Mouse (Mus musculus) MEL (cell line): Measurements from ENCODE around the gene Iqch. TPM values are rescaled to one million over a fixed set of nuclear protein-coding genes. Genes with fewer than 3 reads are reported as not detected.

Experiments used
- DNase-seq: peaks from one replicate; pipeline ENCODE4 v3.0.0; 2011; ENCODE audit warnings: low read depth, low spot score
- H3K27ac ChIP-seq: 2 replicates; pipeline ENCODE4 v1.5.1; 2012; ENCODE audit warnings: low read depth, mild to moderate bottlenecking, control low read depth, low read length, moderate library complexity; ENCODE audit not compliant: control insufficient read depth
- H3K27me3 ChIP-seq, 2 experiments: fragments of 150-350 bp in 1 of 2; sonication (generic) in 1 of 2; 2 replicates each; pipeline ENCODE4 v1.6.1; 2012; ENCODE audit warnings: low read length in 2 of 2, mild to moderate bottlenecking in 2 of 2, improper control_type of control experiment in 1 of 2, moderate library complexity in 1 of 2; ENCODE audit not compliant: insufficient read depth in 2 of 2, control insufficient read depth in 1 of 2
- H3K36me3 ChIP-seq, 2 experiments: 2 replicates each; pipeline ENCODE4 v1.6.1; 2012 to 2014; ENCODE audit warnings: low read length in 2 of 2, improper control_type of control experiment in 1 of 2, inconsistent platforms in 1 of 2, mild to moderate bottlenecking in 1 of 2; ENCODE audit not compliant: insufficient read depth in 2 of 2, control insufficient read depth in 1 of 2
- H3K4me1 ChIP-seq, 2 experiments: fragments of 150-350 bp in 1 of 2; sonication (generic) in 1 of 2; 2 replicates each; pipeline ENCODE4 v1.6.1; 2012; ENCODE audit warnings: low read length in 2 of 2, improper control_type of control experiment in 1 of 2, mild to moderate bottlenecking in 1 of 2; ENCODE audit not compliant: insufficient read depth in 2 of 2, control insufficient read depth in 1 of 2
- H3K4me3 ChIP-seq, 2 experiments: fragments of 150-350 bp in 1 of 2; sonication (generic) in 1 of 2; 2 replicates each; pipeline ENCODE4 v1.5.1; 2012; ENCODE audit warnings: low read depth in 2 of 2, low read length in 2 of 2, mild to moderate bottlenecking in 2 of 2, moderate library complexity in 2 of 2, control low read depth in 1 of 2, improper control_type of control experiment in 1 of 2; ENCODE audit not compliant: control insufficient read depth in 1 of 2, insufficient read depth in 1 of 2
- H3K79me2 ChIP-seq: 2 replicates; pipeline ENCODE4 v1.6.1; 2012; ENCODE audit warnings: mild to moderate bottlenecking, low read length, moderate library complexity; ENCODE audit not compliant: control insufficient read depth, poor library complexity, insufficient read depth
- H3K9ac ChIP-seq: 2 replicates; pipeline ENCODE4 v1.6.1; 2012; ENCODE audit warnings: low read depth, mild to moderate bottlenecking, control low read depth, low read length, moderate library complexity; ENCODE audit not compliant: control insufficient read depth, poor library complexity, severe bottlenecking
- H3K9me3 ChIP-seq: fragments of 150-350 bp; sonication (generic); replicated peaks from 2 replicates; pipeline ENCODE4 v1.6.1; 2012; ENCODE audit warnings: mild to moderate bottlenecking, low read length, improper control_type of control experiment, moderate library complexity; ENCODE audit not compliant: insufficient read depth
- BHLHE40 ChIP-seq: IDR thresholded peaks from 2 replicates; pipeline ENCODE4 v1.6.1; 2012; ENCODE audit warnings: low read depth, mild to moderate bottlenecking, inconsistent platforms, low read length, improper control_type of control experiment, borderline replicate concordance
- CHD1 ChIP-seq: IDR thresholded peaks from 2 replicates; pipeline ENCODE4 v1.6.1; 2012; ENCODE audit warnings: low read depth, mild to moderate bottlenecking, inconsistent platforms, low read length, improper control_type of control experiment
- CHD2 ChIP-seq: IDR thresholded peaks from 2 replicates; pipeline ENCODE4 v1.6.1; 2011; ENCODE audit warnings: low read length, improper control_type of control experiment
- CTCF ChIP-seq, 3 experiments: IDR thresholded peaks in 2 of 3; conservative IDR thresholded peaks in 1 of 3; 2 replicates each; pipeline ENCODE4 v1.5.1; 2011 to 2012; ENCODE audit warnings: low read length in 3 of 3, low read depth in 2 of 3, mild to moderate bottlenecking in 2 of 3, improper control_type of control experiment in 1 of 3, inconsistent platforms in 1 of 3, mixed read lengths in 1 of 3, moderate library complexity in 1 of 3; ENCODE audit not compliant: control insufficient read depth in 1 of 3, insufficient read depth in 1 of 3, poor library complexity in 1 of 3, severe bottlenecking in 1 of 3
- ELF1 ChIP-seq: IDR thresholded peaks from 2 replicates; pipeline ENCODE4 v1.6.1; 2014; ENCODE audit warnings: low read depth, mild to moderate bottlenecking, inconsistent platforms, low read length, improper control_type of control experiment, moderate library complexity
- GATA1 ChIP-seq: IDR thresholded peaks from 2 replicates; pipeline ENCODE4 v1.6.1; 2011; ENCODE audit warnings: low read depth, low read length, improper control_type of control experiment
- HCFC1 ChIP-seq: IDR thresholded peaks from 2 replicates; pipeline ENCODE4 v1.6.1; 2012; ENCODE audit warnings: low read depth, mild to moderate bottlenecking, inconsistent platforms, low read length, improper control_type of control experiment, moderate library complexity
- JUND ChIP-seq: IDR thresholded peaks from 2 replicates; pipeline ENCODE4 v1.6.1; 2011; ENCODE audit warnings: low read depth, mild to moderate bottlenecking, improper control_type of control experiment, low read length
- KAT2A ChIP-seq: conservative IDR thresholded peaks from 2 replicates; pipeline ENCODE4 v1.6.1; 2012; ENCODE audit warnings: low read depth, low read length, improper control_type of control experiment, inconsistent platforms
- MAFK ChIP-seq: IDR thresholded peaks from 2 replicates; pipeline ENCODE4 v1.6.1; 2011; ENCODE audit warnings: low read depth, mild to moderate bottlenecking, low read length, improper control_type of control experiment, borderline replicate concordance
- MAZ ChIP-seq: IDR thresholded peaks from 2 replicates; pipeline ENCODE4 v1.6.1; 2012; ENCODE audit warnings: low read depth, mild to moderate bottlenecking, inconsistent platforms, low read length, improper control_type of control experiment
- MEF2A ChIP-seq: IDR thresholded peaks from 2 replicates; pipeline ENCODE4 v1.6.1; 2014; ENCODE audit warnings: low read depth, mild to moderate bottlenecking, inconsistent platforms, low read length, improper control_type of control experiment; ENCODE audit not compliant: poor library complexity, insufficient replicate concordance, severe bottlenecking; ENCODE audit errors: extremely low read depth
- MYB ChIP-seq: IDR thresholded peaks from 2 replicates; pipeline ENCODE4 v1.6.1; 2011; ENCODE audit warnings: mild to moderate bottlenecking, low read depth, low read length, improper control_type of control experiment
- NRF1 ChIP-seq: IDR thresholded peaks from 2 replicates; pipeline ENCODE4 v1.6.1; 2014; ENCODE audit warnings: low read depth, mild to moderate bottlenecking, inconsistent platforms, low read length, improper control_type of control experiment, moderate library complexity; ENCODE audit not compliant: poor library complexity, insufficient read depth, severe bottlenecking
- POLR2A ChIP-seq, 2 experiments: IDR thresholded peaks; 2 replicates each; pipeline ENCODE4 v1.6.1; 2011 to 2012; ENCODE audit warnings: low read length in 2 of 2, mild to moderate bottlenecking in 2 of 2, control low read depth in 1 of 2, improper control_type of control experiment in 1 of 2, low read depth in 1 of 2, moderate library complexity in 1 of 2; ENCODE audit not compliant: control insufficient read depth in 1 of 2, insufficient read depth in 1 of 2, poor library complexity in 1 of 2
- POLR2AphosphoS2 ChIP-seq: IDR thresholded peaks from 2 replicates; pipeline ENCODE4 v1.6.1; 2011; ENCODE audit warnings: low read length, improper control_type of control experiment
- POLR2AphosphoS5 ChIP-seq: IDR thresholded peaks from 2 replicates; pipeline ENCODE4 v1.6.1; 2012; ENCODE audit warnings: low read depth, borderline replicate concordance, mild to moderate bottlenecking, inconsistent platforms, low read length, moderate library complexity, mixed read lengths
- RAD21 ChIP-seq: IDR thresholded peaks from 2 replicates; pipeline ENCODE4 v1.6.1; 2011; ENCODE audit warnings: mild to moderate bottlenecking, low read depth, low read length, improper control_type of control experiment
- RCOR1 ChIP-seq: IDR thresholded peaks from 2 replicates; pipeline ENCODE4 v1.6.1; 2012; ENCODE audit warnings: low read depth, mild to moderate bottlenecking, inconsistent platforms, low read length, improper control_type of control experiment
- SIN3A ChIP-seq: IDR thresholded peaks from 2 replicates; pipeline ENCODE4 v1.6.1; 2012; ENCODE audit warnings: low read length, improper control_type of control experiment, inconsistent platforms
- SMC3 ChIP-seq: IDR thresholded peaks from 2 replicates; pipeline ENCODE4 v1.6.1; 2011; ENCODE audit warnings: low read depth, low read length, improper control_type of control experiment
- TAL1 ChIP-seq: IDR thresholded peaks from 2 replicates; pipeline ENCODE4 v1.6.1; 2012; ENCODE audit warnings: mild to moderate bottlenecking, inconsistent platforms, low read length, moderate library complexity, mixed read lengths
- TCF12 ChIP-seq: IDR thresholded peaks from 2 replicates; pipeline ENCODE4 v1.6.1; 2014; ENCODE audit warnings: low read depth, mild to moderate bottlenecking, inconsistent platforms, low read length, improper control_type of control experiment, moderate library complexity
- USF1 ChIP-seq: IDR thresholded peaks from 2 replicates; pipeline ENCODE4 v1.6.1; 2014; ENCODE audit warnings: low read depth, mild to moderate bottlenecking, inconsistent platforms, low read length, improper control_type of control experiment, moderate library complexity
- ZKSCAN1 ChIP-seq: IDR thresholded peaks from 2 replicates; pipeline ENCODE4 v1.6.1; 2012; ENCODE audit warnings: low read depth, mild to moderate bottlenecking, inconsistent platforms, low read length, improper control_type of control experiment, moderate library complexity
- ZMIZ1 ChIP-seq: IDR thresholded peaks from 2 replicates; pipeline ENCODE4 v1.6.1; 2012; ENCODE audit warnings: low read depth, mild to moderate bottlenecking, inconsistent platforms, low read length, improper control_type of control experiment, moderate library complexity
- ZNF384 ChIP-seq: IDR thresholded peaks from 2 replicates; pipeline ENCODE4 v1.6.1; 2012; ENCODE audit warnings: low read depth, mild to moderate bottlenecking, inconsistent platforms, low read length, improper control_type of control experiment
- polyA plus RNA-seq, 2 experiments: library from polyadenylated mRNA; stranded (reverse) in 1 of 2; unstranded in 1 of 2; fragments of >175 nt in 1 of 2; fragments of >200 nt in 1 of 2; gene quantifications; 2 replicates each; pipeline versions ENCODE4 v1.2.1 to v1.2.4; 2012; ENCODE audit warnings: low replicate concordance in 2 of 2, low read depth in 1 of 2; ENCODE audit not compliant: insufficient read length in 2 of 2, insufficient read depth in 1 of 2, missing spikeins in 1 of 2
- total RNA-seq: library from RNA; depleted of rRNA; stranded (reverse); fragments of 300-350 nt; gene quantifications from 2 replicates; pipeline ENCODE4 v1.2.3, GENCODE M21; 2012

Gene Iqch
- total and polyA plus RNA-seq, 3 experiments = not detected

DNA sequence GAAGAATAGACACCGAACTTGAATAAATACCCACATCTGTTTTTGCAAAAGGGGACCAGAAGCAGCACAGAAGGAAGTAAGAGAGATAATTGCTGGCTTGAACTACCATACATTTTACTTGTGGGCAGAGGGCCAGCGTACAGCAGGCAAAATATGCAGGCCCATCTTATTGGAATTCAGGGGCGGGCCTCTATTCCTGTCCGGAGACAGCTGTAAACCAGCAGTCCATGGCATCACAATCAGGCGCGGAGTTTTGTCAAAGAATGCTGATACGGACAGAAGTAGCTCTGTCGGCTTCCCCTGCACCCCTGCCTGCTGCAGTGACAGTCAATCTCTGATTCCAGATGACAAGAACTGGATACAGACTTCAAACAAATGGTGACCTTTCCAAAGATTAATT is 33.5 kb downstream of the Iqch start:
- Histone ChIP-seq H3K36me3 (no peaks in the 10 kb centered on the region), H3K27ac (no peak overlapping the region), H3K4me1 (no peaks in the 10 kb centered on the region), H3K27me3 (peaks cover 10 to 14% of the 10 kb centered on the region in 2 experiments), H3K4me3 (no peak overlapping the region), H3K9ac (no peak overlapping the region), H3K9me3 (no peaks in the 10 kb centered on the region), H3K79me2 (no peaks in the 10 kb centered on the region)
- TF ChIP-seq CHD1 (no peak), USF1 (no peak), MAFK (no peak), ZKSCAN1 (no peak)
- DNase-seq = no peak

GRCm38 (mm10) chr9:63568314-63568713 is 34.0 kb downstream of the Iqch start:
- no peak overlapping the region for H3K4me3 ChIP-seq
- no peak for TF ChIP-seq SIN3A
- TF ChIP-seq KAT2A = no peak
- TF ChIP-seq ELF1 = no peak
- TF ChIP-seq POLR2A (IDR thresholded peaks at IDR 0.05; ENCODE audit: control insufficient read depth in 1 of 2, insufficient read depth in 1 of 2, low read depth in 1 of 2, low read length in 2 of 2, poor library complexity in 1 of 2) = no peak
- TF ChIP-seq ZNF384 = no peak
- no peak for TF ChIP-seq CTCF (IDR thresholded peaks at IDR 0.05 in 2 of 3, conservative IDR thresholded peaks at IDR 0.05 in 1 of 3; ENCODE audit: control insufficient read depth in 1 of 3, insufficient read depth in 1 of 3, low read depth in 2 of 3, low read length in 3 of 3, poor library complexity in 1 of 3, severe bottlenecking in 1 of 3)
- no peak for TF ChIP-seq TCF12
- no peak for TF ChIP-seq SMC3
- no peak for TF ChIP-seq USF1
- TF ChIP-seq MYB = no peak
- TF ChIP-seq TAL1 = no peak
- no peak for TF ChIP-seq RCOR1
- TF ChIP-seq JUND = no peak
- no peak for TF ChIP-seq ZKSCAN1
- TF ChIP-seq HCFC1 = no peak
- H3K27me3 ChIP-seq = peaks cover 10 to 14% of the 10 kb centered on the region in 2 experiments
- H3K27ac ChIP-seq = no peak overlapping the region
- no peaks in the 10 kb centered on the region for H3K9me3 ChIP-seq
- no peaks in the 10 kb centered on the region for H3K36me3 ChIP-seq
- no peak for DNase-seq
- no peaks in the 10 kb centered on the region for H3K79me2 ChIP-seq
- no peaks in the 10 kb centered on the region for H3K4me1 ChIP-seq
- no peak overlapping the region for H3K9ac ChIP-seq

DNA sequence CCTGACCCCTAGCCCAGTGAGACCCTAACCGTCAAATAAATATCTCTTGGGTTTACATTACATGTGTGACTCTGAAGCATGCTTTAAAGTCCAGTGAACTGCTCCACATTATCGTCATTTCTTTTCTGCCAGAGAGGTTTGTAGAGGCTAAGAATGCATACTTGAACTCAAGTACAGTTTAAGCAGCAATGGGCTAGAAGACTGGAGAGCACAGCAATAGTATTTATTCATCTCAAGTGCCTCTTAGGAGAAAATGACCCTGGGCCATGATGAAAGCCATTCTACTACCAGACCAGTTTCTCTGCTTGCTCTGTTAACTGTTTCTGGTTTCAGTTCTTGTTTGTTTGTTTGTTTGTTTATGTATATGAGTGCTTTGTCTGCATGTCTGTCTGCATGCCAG is 38.9 kb downstream of the Iqch start:
- no peaks in the 10 kb centered on the region for H3K9me3 ChIP-seq
- DNase-seq = no peak
- no peak overlapping the region for H3K4me3 ChIP-seq
- no peak overlapping the region for H3K9ac ChIP-seq
- no peaks in the 10 kb centered on the region for H3K4me1 ChIP-seq
- no peak overlapping the region for H3K27ac ChIP-seq
- H3K27me3 ChIP-seq = peaks cover 3 to 7% of the 10 kb centered on the region in 2 experiments
- H3K79me2 ChIP-seq = no peaks in the 10 kb centered on the region
- H3K36me3 ChIP-seq = no peaks in the 10 kb centered on the region
- no peak for TF ChIP-seq MEF2A
- no peak for TF ChIP-seq JUND
- no peak for TF ChIP-seq RAD21
- TF ChIP-seq KAT2A = no peak
- no peak for TF ChIP-seq MAZ
- no peak for TF ChIP-seq SIN3A
- no peak for TF ChIP-seq ZMIZ1
- TF ChIP-seq CHD2 = no peak
- no peak for TF ChIP-seq BHLHE40
- TF ChIP-seq POLR2AphosphoS5 = no peak
- TF ChIP-seq POLR2AphosphoS2 = no peak
- TF ChIP-seq NRF1 = no peak
- no peak for TF ChIP-seq GATA1
- no peak for TF ChIP-seq MAFK
